Mouse (Mus musculus) Patski (cell line): ENCODE results near the gene Hipk2. TPM values are rescaled to one million over a fixed set of nuclear protein-coding genes. Genes with fewer than 3 reads are reported as not detected.

Experiments
- ATAC-seq: fragments of 100-300 bp; one replicate; pipeline ENCODE4 v1.8.0; 2021
- CTCF ChIA-PET: fragments of 350-600 bp; sonication (Branson Sonifier 250); formaldehyde crosslinking; loops from one replicate; lab custom pipeline; 2022; ENCODE audit warnings: inconsistent platforms; lab: Charles Lee
- POLR2A ChIA-PET: fragments of 350-600 bp; sonication (Branson Sonifier 250); formaldehyde crosslinking; loops from one replicate; lab custom pipeline; 2022; ENCODE audit warnings: antibody characterized with exemption, inconsistent platforms; lab: Charles Lee
- DNase-seq: peaks from one replicate; pipeline ENCODE4 v3.0.0-alpha.2; 2011; ENCODE audit warnings: low read depth, low spot score
- H3K27me3 ChIP-seq: fragments of 371-371 bp; one replicate; pipeline ENCODE4 v1.5.1; 2021
- CTCF ChIP-seq: fragments of 100-300 bp; IDR thresholded peaks from one replicate; pipeline ENCODE4 v1.5.1; 2021
- in situ Hi-C: fragments of 300-500 bp; cut with MboI; formaldehyde crosslinking; loops from 3 replicates; pipeline ENCODE4 v1.11.1; 2018; ENCODE audit warnings: low pct_unique_long_range_greater_than_20kb, mixed read lengths
- polyA plus RNA-seq: library from polyadenylated mRNA; unstranded; gene quantifications from one replicate; pipeline ENCODE4 v1.2.3, GENCODE M21; 2021

The Hipk2 gene
- polyA plus RNA-seq, 1 experiment from 2014 or later = 28.2 TPM

DNA sequence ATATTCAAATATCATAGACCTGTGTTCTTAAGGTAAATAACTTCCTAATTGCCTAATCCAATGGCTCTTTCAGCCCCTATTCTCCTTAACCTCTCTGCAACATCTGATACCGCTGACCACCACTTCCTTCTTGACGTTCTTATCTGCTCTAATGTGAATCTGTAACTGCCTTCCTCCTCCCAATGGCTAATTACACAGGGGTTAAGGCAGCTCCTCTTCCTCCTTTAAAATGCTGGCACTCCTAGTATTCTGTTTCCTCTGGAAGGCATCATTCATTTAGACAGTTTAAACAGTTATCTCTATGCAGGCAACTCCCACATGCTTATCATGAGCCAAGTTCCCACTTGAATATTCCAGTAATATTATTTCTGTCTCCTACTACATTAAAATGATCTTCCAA is 54.3 kb downstream of the Hipk2 start:
- POLR2A ChIA-PET = interaction anchor here (1.2 kb wide), 1 partner anchor 35 kb away, joined by 4 read pairs; no protein-coding TSS in a partner anchor
- DNase-seq (no peak), ATAC-seq (no peak)
- no peak for TF ChIP-seq CTCF
- CTCF ChIA-PET = interaction anchor here (1.2 kb wide), 1 partner anchor 85 kb away, joined by 3 read pairs; no protein-coding TSS in a partner anchor
- no peaks in the 10 kb centered on the region for H3K27me3 ChIP-seq
- in situ Hi-C loops = no loop called here

DNA sequence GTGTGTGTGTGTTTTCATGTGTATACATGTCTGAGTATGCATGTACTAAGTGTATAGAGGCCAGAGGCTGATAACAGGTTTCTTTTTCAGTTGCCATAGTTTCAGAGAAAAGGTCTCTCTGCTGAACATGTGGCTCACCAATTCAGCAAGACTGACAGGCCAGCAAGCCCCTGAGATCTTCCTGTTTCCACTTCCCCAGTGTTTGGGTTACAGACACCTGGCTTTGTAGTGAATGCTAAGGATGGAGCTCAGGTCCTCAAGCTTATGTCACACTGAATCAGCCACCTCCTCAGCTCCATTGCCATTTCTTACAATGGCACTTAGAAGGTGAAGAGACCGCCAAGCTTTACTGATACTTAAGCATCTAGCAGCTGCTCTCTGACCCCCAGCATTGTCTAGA is 55.1 kb downstream of the Hipk2 start:
- ChIA-PET CTCF (no interaction called here), POLR2A (no interaction called here)
- H3K27me3 ChIP-seq = no peaks in the 10 kb centered on the region
- in situ Hi-C loops = no loop called here
- no peak for TF ChIP-seq CTCF
- DNase-seq (no peak), ATAC-seq (no peak)

DNA sequence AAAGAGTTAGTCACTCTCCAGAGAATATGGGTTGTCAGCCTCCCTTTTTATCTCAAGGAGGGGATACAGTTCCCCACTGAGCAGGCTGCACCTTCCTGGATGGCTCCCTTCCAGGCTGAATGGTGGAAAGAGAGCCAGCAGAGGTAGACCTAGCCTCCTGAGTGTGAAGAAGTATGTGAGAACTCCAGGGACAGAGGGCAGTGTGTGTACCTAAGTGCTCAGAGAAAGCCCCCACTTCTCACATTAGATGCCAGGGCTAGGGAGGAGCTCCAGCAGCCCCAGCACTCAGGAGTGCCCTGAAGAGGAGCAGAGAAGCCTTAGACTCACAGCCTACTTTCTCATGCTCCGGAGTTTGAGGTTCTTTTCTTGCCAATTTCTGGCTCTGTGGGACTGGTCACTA is 59.7 kb downstream of the Hipk2 start:
- H3K27me3 ChIP-seq = no peaks in the 10 kb centered on the region
- no peak for DNase-seq
- ATAC-seq = no peak
- POLR2A ChIA-PET = no interaction called here
- CTCF ChIA-PET = interaction anchor here (1.8 kb wide), 1 partner anchor 13 kb away, joined by 5 read pairs; no protein-coding TSS in a partner anchor
- in situ Hi-C loops = no loop called here
- no peak for TF ChIP-seq CTCF

DNA sequence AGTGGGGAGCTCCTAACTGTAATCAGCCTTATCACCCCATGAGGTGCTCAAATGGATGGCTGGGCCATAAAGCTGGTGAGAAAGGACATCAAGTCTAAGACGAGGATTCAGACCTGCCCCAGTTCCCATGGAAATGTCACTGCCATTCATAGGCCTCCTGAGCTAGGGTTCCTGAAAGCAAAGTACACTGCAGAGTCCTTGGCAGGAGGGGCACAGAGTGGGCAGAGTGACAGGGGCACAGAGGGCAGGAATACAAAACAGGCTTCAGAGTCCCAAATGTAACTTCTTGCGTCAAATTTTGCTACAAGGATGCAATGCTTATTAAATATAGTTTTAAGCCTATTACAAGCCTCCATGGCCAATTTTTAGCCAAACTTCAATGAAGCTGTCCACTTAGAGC is 60.4 kb downstream of the Hipk2 start:
- DNase-seq (no peak), ATAC-seq (no peak)
- no peaks in the 10 kb centered on the region for H3K27me3 ChIP-seq
- no peak for TF ChIP-seq CTCF
- in situ Hi-C loops = no loop called here
- CTCF ChIA-PET = interaction anchor here (1.8 kb wide), 1 partner anchor 12 kb away, joined by 5 read pairs; no protein-coding TSS in a partner anchor
- POLR2A ChIA-PET = no interaction called here

DNA sequence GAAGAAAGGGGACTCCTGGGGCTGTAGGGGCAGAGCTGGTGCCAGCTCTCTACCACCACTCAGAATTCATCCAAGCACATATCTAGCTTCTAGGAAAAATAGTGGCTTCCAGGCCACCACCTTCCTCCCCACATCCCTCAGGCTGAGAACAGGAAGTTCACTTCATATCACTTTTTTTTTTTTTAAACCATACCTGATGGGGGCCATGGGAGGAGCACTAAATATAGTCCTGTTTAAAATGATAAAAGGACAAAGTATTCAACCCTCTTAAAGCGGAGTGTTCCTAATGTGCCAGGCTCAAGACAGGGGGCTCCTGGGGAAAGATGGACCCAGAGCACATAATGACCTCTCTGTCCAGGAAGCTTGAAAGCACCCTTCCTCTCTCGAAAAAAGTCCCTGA is 61.3 kb downstream of the Hipk2 start:
- no peak for DNase-seq
- no peak for ATAC-seq
- in situ Hi-C loops = no loop called here
- ChIA-PET POLR2A (no interaction called here), CTCF (interaction anchor here (0.8 to 3.9 kb wide), 4 partner anchors 12 to 59 kb away, joined by 3 to 12 read pairs (median 3); no protein-coding TSS in a partner anchor)
- no peak for TF ChIP-seq CTCF
- H3K27me3 ChIP-seq = no peaks in the 10 kb centered on the region

DNA sequence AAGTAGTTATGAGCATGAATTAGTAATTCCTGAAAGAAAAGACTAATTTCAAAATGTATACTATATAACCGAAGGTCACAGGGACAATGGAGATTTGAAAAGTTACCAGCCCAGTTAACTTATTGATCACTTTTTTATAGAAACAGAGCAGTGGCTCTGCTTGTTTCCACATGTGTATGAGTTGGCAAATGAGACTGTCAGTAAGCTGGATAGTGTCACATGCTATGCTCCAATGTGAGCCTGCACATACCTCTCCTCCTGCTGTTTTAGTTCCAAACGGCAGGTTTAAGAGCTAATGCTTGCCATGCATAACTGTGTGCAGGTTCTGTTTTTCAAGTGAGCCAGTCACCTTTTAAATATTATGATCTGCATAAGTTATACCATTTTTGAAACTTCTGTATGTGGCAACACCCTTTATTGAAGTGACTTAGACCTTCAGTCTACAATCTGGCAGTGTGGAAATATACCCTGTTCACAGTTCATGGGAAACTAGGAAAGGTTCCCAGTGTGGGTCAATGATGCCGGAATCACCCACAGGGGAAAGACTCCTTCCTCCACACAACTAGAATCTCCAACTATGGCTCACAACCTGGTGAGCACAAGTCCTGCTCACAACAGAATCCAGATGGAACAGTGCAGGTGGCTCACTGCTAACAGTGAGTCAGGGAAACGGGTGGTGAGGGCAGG is 64.4 kb downstream of the Hipk2 start:
- POLR2A ChIA-PET = no interaction called here
- TF ChIP-seq CTCF = no peak
- CTCF ChIA-PET = interaction anchor here (3.9 kb wide), 1 partner anchor 9 kb away, joined by 12 read pairs; no protein-coding TSS in a partner anchor
- H3K27me3 ChIP-seq = no peaks in the 10 kb centered on the region
- ATAC-seq = no peak
- DNase-seq = no peak
- in situ Hi-C loops = no loop called here

DNA sequence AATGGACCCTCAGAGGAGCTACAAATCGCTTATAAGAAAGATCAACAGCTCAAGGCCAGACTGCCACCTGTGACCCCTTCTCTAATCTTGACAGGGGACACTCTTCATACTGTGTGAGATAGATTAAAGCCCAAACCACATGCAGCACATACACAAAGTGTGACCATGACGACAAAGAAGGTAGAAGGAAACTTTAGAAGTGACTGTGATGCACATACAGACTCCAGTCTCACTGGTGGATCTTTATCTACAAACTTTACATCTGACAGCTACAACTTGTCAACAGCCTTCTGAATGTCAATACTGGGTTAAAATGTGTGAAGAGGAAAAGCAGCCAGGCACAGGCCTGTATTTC is 65.9 kb downstream of the Hipk2 start:
- ChIA-PET POLR2A (no interaction called here), CTCF (interaction anchor here (1.1 kb wide), 1 partner anchor 70 kb away, joined by 3 read pairs; no protein-coding TSS in a partner anchor)
- ATAC-seq = no peak
- in situ Hi-C loops = no loop called here
- no peak for DNase-seq
- no peaks in the 10 kb centered on the region for H3K27me3 ChIP-seq
- TF ChIP-seq CTCF = no peak

DNA sequence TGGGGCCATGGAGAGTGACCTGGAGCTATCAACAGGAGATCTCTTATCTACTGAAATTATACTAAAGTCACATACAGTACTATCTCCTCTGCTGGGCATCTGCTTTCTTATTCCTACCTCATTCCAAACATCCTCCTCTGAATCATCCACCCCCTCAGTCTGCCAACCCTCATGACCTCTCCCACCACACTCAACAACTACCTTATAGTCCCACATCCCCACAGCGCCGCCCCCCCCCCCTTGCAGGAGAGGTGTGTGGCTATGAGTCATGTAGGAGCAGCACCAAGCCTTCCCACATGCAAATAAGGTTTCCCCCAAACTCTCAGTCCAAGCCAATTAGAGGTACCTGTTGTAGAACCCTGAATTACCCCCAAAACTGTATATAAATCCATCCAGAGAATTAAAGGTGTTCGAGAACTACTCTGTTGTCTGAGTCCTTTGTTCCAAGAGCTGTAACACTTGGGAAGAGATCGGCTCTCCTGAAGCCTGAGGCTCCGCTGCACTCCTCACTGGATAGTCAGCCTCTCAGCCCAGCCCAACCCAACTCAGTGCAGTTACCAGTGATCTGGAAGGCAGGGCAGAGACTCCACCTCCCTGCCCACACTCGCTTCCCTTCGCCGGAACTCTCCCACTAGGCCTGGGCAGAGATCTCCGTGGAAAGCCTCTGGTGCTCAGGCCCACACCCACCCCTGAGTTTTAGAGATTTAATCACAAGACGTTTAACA is 66.4 kb downstream of the Hipk2 start:
- CTCF ChIA-PET = interaction anchor here (1.1 kb wide), 1 partner anchor 70 kb away, joined by 3 read pairs; no protein-coding TSS in a partner anchor
- in situ Hi-C loops = no loop called here
- DNase-seq (no peak), ATAC-seq (no peak)
- no peaks in the 10 kb centered on the region for H3K27me3 ChIP-seq
- no peak for TF ChIP-seq CTCF
- POLR2A ChIA-PET = no interaction called here

DNA sequence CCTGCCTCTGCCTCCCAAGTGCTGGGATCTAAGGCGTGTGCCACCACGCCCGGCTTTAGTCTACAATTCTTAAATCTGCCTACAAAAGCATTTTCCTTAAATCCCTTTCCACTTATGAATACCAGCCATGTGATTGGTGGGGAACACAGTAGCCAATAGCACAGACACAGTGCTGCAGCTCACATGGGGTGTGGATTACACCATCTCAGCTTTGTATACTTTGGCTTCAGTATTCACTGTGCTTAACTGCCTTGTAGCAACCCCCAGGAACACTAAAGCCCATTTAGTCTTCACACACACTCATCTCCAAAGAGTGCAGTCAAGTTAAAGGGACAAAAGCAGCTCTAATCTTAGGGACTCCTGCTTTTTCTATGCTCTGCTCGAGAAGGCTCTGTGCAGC is 67.6 kb downstream of the Hipk2 start:
- ChIA-PET CTCF (interaction anchor here (0.8 to 2.0 kb wide), 2 partner anchors 14 to 44 kb away, joined by 3 to 7 read pairs; no protein-coding TSS in a partner anchor), POLR2A (interaction anchor here (0.9 kb wide), 1 partner anchor 16 kb away, joined by 3 read pairs; no protein-coding TSS in a partner anchor)
- in situ Hi-C loops = no loop called here
- ATAC-seq (no peak), DNase-seq (no peak)
- no peak for TF ChIP-seq CTCF
- H3K27me3 ChIP-seq = no peaks in the 10 kb centered on the region

DNA sequence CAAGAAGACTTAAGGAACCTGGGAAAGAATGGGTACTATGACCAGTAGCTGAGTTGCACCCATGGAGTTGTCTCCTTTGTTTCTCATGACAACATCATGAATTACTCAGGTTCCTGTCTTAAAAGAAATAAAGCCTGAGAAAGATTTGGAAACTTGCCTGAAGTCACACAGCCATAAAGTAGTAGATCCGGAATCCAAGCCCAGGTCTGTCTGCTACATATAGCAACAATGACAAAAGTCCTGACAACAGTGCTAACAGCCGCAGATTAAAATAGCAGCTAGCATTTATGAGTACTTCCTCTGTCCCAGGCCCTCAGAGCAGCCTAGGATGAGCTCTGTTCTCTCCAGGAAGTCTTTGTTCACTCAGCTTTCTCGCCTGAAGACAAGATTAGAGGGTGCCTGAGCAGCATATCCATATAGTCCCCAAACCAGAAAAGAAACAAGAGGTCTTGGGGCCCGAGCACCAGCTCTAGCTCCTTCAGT is 69.0 kb downstream of the Hipk2 start:
- in situ Hi-C loops = no loop called here
- POLR2A ChIA-PET = no interaction called here
- no peak for ATAC-seq
- no peak for TF ChIP-seq CTCF
- DNase-seq = no peak
- CTCF ChIA-PET = interaction anchor here (2.0 kb wide), 1 partner anchor 13 kb away, joined by 7 read pairs; no protein-coding TSS in a partner anchor
- H3K27me3 ChIP-seq = no peaks in the 10 kb centered on the region
